Mouse (Mus musculus): ENCODE results near the gene Osgep. TPM values are rescaled to one million over a fixed set of nuclear protein-coding genes. Genes with fewer than 3 reads are reported as not detected.
"Not testable (repeated sequence)": the region's sequence is repeated elsewhere in the genome, so short reads cannot be mapped to it uniquely, and the experiment has no call there.

Gene Osgep
- polyA plus RNA-seq, 1 experiment from 2014 or later: 134 TPM

DNA sequence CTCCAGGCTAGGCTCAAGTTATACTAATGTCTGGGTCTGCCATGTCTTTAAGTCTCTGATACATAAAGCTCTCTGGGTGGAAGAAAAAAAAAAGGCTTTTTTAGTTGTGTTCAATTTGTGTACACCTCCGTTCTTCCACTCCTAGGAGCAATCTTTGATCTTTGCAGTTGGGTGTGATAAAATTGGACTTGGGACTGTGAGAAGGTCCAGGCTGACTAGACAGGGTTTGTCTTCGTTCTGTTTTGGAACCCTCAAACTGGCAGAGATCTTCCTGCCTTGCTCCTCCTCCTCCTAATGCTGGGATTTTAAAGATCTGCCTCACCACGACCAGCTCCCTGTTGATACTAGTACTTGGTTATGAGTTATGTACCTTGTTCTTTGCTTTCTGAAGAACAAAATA, 32.5 kb upstream of the Osgep start:
- H3K36me3 ChIP-seq (ENCODE audit: control insufficient read depth, insufficient read depth); H3K27me3 ChIP-seq (ENCODE audit: control insufficient read depth, insufficient read depth, low read length); H3K4me2 ChIP-seq (ENCODE audit: low read depth, low read length); H3K27ac ChIP-seq (ENCODE audit: low read length); ATAC-seq (replicated peaks; ENCODE audit: extremely low read depth, insufficient read depth, low FRiP score); H3K9me3 ChIP-seq (replicated peaks; ENCODE audit: control insufficient read depth, low read length); H3K4me3 ChIP-seq (ENCODE audit: low read length); H3K9ac ChIP-seq (ENCODE audit: low read length); H3K4me1 ChIP-seq (ENCODE audit: control insufficient read depth, insufficient read depth, low read length): not testable (repeated sequence)
- WGBS: 64% methylated on average over 3 of the region's 3 CpGs

DNA sequence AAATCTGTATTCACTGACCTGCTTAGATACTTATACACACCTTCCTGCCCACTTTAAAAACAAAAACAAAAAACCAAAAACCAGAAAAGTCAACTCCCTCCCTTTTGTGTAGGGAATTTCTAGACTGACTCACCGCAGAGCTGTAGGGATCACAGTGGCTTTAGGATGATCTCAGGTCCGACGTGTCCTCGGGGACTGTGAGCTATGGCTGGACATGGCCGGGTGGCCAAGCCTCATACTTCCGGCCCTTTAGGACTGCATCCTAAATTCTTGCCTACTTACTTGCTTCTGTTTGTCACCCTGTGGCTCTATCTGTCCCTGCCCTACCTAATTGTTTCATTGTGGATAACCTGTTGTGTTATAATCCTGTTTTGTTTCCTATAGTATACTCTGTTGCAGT, 32.0 kb upstream of the Osgep start:
- not testable (repeated sequence) for ATAC-seq (replicated peaks; ENCODE audit: extremely low read depth, insufficient read depth, low FRiP score); H3K4me1 ChIP-seq (ENCODE audit: control insufficient read depth, insufficient read depth, low read length); H3K27me3 ChIP-seq (ENCODE audit: control insufficient read depth, insufficient read depth, low read length); H3K9me3 ChIP-seq (replicated peaks; ENCODE audit: control insufficient read depth, low read length); H3K4me3 ChIP-seq (ENCODE audit: low read length); H3K27ac ChIP-seq (ENCODE audit: low read length); H3K9ac ChIP-seq (ENCODE audit: low read length); H3K4me2 ChIP-seq (ENCODE audit: low read depth, low read length); H3K36me3 ChIP-seq (ENCODE audit: control insufficient read depth, insufficient read depth)
- 77% methylated on average over 6 of the region's 6 CpGs for WGBS

DNA sequence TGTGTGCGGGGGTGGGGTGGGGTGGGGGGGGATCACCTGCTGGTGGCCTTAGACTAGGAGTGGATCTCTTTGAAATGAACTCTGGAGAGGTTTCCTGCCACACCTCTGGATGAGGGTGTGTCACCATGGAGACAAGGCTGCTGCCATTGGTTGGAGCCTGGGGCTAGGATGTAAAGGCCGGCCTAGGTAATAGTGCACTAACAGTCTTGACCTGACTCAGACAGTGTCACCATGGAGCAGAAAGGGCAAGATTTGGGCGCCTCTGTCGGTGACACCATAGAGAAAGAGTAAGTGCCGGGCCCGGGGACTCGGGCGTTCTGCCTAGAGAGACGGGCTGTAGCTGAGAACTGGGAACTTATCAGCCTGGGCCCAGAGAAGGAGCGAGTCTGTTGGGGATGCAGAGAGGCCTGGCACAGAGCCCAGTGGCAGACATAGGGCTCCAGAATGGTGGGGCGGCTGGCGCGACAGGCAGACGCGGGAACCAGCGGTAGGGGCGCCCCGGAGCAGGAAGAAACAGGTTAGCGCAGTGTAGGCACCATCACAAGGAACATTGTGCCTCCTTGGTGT, 31.3 kb upstream of the Osgep start, which contains the start of gene Pnp2:
TSS of gene Pnp2 (plus strand) at position 51 of the 567 bp plus-strand sequence.
- not testable (repeated sequence) for H3K9me3 ChIP-seq (replicated peaks; ENCODE audit: control insufficient read depth, low read length); H3K4me1 ChIP-seq (ENCODE audit: control insufficient read depth, insufficient read depth, low read length); H3K27me3 ChIP-seq (ENCODE audit: control insufficient read depth, insufficient read depth, low read length); H3K36me3 ChIP-seq (ENCODE audit: control insufficient read depth, insufficient read depth)
- H3K4me2 ChIP-seq (ENCODE audit: low read depth, low read length): peak within 1 kb of the TSS; percentile 54
- H3K9ac ChIP-seq (ENCODE audit: low read length): peak within 1 kb of the TSS; percentile 8; the same call in 1 of the 2 replicates
- peak; percentile 88 for ATAC-seq (replicated peaks; ENCODE audit: extremely low read depth, insufficient read depth, low FRiP score)
- 0 out of 2 replicates have a peak within 1 kb of the TSS, but pooled peaks have one; percentile 25 for H3K27ac ChIP-seq (ENCODE audit: low read length)
- peak within 1 kb of the TSS; percentile 38 for H3K4me3 ChIP-seq (ENCODE audit: low read length)
- 6% methylated on average over 19 of the region's 19 CpGs for WGBS

DNA sequence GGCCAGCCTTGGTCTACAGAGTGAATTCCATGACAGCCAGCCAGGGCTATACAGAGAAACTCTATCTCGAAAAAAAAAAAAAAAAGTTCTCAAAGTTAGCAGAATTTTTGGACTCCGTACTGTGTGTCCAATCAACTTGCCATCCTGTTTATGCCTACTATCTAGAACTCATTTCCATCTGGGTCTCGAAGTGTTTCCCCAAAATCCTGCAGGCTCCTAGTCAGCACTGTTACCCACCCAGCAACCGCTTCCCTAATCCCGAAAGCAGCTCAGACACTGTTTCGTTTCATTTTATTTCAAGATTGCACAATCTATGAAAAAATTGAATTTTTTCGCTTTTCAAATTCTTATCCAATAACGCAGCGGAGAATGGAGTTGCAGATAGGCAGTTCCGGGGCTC, 30.8 kb upstream of the Osgep start:
- H3K9ac ChIP-seq (ENCODE audit: low read length): no peak overlapping the region
- no peaks in the 10 kb centered on the region for H3K27me3 ChIP-seq (ENCODE audit: control insufficient read depth, insufficient read depth, low read length)
- no peaks in the 10 kb centered on the region for H3K9me3 ChIP-seq (replicated peaks; ENCODE audit: control insufficient read depth, low read length)
- H3K4me1 ChIP-seq (ENCODE audit: control insufficient read depth, insufficient read depth, low read length): no peaks in the 10 kb centered on the region
- WGBS: 82% methylated on average over 10 of the region's 10 CpGs
- H3K4me3 ChIP-seq (ENCODE audit: low read length): no peak overlapping the region
- no peak overlapping the region for H3K27ac ChIP-seq (ENCODE audit: low read length)
- H3K4me2 ChIP-seq (ENCODE audit: low read depth, low read length): no peak overlapping the region
- no peak for ATAC-seq (replicated peaks; ENCODE audit: extremely low read depth, insufficient read depth, low FRiP score)
- peaks cover 3% of the 10 kb centered on the region; the same call in 1 of the 2 replicates for H3K36me3 ChIP-seq (ENCODE audit: control insufficient read depth, insufficient read depth)

DNA sequence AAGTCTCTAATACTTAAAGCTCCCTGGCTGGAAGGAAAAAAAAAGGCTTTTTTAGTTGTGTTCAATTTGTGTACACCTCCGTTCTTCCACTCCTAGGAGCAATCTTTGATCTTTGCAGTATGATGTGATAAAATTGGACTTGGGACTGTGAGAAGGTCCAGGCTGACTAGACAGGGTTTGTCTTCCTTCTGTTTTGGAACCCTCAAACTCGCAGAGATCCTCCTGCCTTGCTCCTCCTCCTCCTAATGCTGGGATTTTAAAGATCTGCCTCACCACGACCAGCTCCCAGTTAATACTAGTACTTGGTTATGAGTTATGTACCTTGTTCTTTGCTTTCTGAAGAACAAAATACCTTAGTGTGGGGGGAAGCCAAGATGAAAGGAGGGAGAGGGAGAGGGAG, 20.8 kb upstream of the Osgep start:
- 28% methylated on average over 3 of the region's 3 CpGs for WGBS
- not testable (repeated sequence) for H3K9me3 ChIP-seq (replicated peaks; ENCODE audit: control insufficient read depth, low read length); H3K4me1 ChIP-seq (ENCODE audit: control insufficient read depth, insufficient read depth, low read length); ATAC-seq (replicated peaks; ENCODE audit: extremely low read depth, insufficient read depth, low FRiP score); H3K27ac ChIP-seq (ENCODE audit: low read length); H3K36me3 ChIP-seq (ENCODE audit: control insufficient read depth, insufficient read depth); H3K27me3 ChIP-seq (ENCODE audit: control insufficient read depth, insufficient read depth, low read length)
- Histone ChIP-seq H3K4me3 (ENCODE audit: low read length) (peak overlapping the region; percentile 52), H3K4me2 (ENCODE audit: low read depth, low read length) (peak overlapping the region; percentile 60), H3K9ac (ENCODE audit: low read length) (peak overlapping the region; percentile 76; the same call in 1 of the 2 replicates)

DNA sequence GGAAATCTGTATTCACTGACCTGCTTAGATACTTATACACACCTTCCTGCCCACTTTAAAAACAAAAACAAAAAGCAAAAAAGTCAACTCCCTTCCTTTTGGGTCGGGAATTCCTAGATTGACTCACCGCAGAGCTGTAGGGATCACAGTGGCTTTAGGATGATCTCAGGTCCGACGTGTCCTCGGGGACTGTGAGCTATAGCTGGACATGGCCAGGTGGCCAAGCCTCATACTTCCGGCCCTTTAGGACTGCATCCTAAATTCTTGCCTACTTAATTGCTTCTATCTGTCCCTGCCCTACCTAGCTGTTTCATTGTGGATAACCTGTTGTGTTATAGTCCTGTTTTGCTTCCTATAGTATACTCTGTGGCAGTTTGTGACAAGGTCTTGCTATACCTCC, 20.4 kb upstream of the Osgep start:
- not testable (repeated sequence) for ATAC-seq (replicated peaks; ENCODE audit: extremely low read depth, insufficient read depth, low FRiP score)

DNA sequence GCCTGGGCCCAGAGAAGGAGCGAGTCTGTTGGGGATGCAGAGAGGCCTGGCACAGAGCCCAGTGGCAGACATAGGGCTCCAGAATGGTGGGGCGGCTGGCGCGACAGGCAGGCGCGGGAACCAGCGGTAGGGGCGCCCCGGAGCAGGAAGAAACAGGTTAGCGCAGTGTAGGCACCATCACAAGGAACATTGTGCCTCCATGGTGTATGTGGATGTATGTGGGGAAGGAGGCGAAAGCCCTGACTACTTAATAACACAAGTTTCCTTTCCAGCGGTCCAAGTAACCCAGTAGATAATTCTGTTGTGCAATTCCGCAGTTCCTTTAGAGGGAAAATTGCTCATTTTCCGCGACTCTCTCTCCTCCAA, 20.0 kb upstream of the Osgep start:
- Histone ChIP-seq H3K4me3 (ENCODE audit: low read length) (peak overlapping the region; percentile 52), H3K27ac (ENCODE audit: low read length) (peak overlapping the region; percentile 89), H3K4me2 (ENCODE audit: low read depth, low read length) (peak overlapping the region; percentile 60), H3K9ac (ENCODE audit: low read length) (peak overlapping the region; percentile 76)
- peak; percentile 92 for ATAC-seq (replicated peaks; ENCODE audit: extremely low read depth, insufficient read depth, low FRiP score)
- 1% methylated on average over 15 of the region's 15 CpGs for WGBS
- not testable (repeated sequence) for H3K27me3 ChIP-seq (ENCODE audit: control insufficient read depth, insufficient read depth, low read length); H3K9me3 ChIP-seq (replicated peaks; ENCODE audit: control insufficient read depth, low read length); H3K4me1 ChIP-seq (ENCODE audit: control insufficient read depth, insufficient read depth, low read length); H3K36me3 ChIP-seq (ENCODE audit: control insufficient read depth, insufficient read depth)

More for the DNA sequence above, 20.4 kb upstream of the Osgep start:
- peak overlapping the region; percentile 89 for H3K27ac ChIP-seq (ENCODE audit: low read length)
- peak overlapping the region; percentile 60 for H3K4me2 ChIP-seq (ENCODE audit: low read depth, low read length)
- not testable (repeated sequence) for H3K36me3 ChIP-seq (ENCODE audit: control insufficient read depth, insufficient read depth); H3K4me1 ChIP-seq (ENCODE audit: control insufficient read depth, insufficient read depth, low read length); H3K27me3 ChIP-seq (ENCODE audit: control insufficient read depth, insufficient read depth, low read length); H3K9me3 ChIP-seq (replicated peaks; ENCODE audit: control insufficient read depth, low read length)
- WGBS: 11% methylated on average over 6 of the region's 6 CpGs
- peak overlapping the region; percentile 52 for H3K4me3 ChIP-seq (ENCODE audit: low read length)
- peak overlapping the region; percentile 76 for H3K9ac ChIP-seq (ENCODE audit: low read length)

DNA sequence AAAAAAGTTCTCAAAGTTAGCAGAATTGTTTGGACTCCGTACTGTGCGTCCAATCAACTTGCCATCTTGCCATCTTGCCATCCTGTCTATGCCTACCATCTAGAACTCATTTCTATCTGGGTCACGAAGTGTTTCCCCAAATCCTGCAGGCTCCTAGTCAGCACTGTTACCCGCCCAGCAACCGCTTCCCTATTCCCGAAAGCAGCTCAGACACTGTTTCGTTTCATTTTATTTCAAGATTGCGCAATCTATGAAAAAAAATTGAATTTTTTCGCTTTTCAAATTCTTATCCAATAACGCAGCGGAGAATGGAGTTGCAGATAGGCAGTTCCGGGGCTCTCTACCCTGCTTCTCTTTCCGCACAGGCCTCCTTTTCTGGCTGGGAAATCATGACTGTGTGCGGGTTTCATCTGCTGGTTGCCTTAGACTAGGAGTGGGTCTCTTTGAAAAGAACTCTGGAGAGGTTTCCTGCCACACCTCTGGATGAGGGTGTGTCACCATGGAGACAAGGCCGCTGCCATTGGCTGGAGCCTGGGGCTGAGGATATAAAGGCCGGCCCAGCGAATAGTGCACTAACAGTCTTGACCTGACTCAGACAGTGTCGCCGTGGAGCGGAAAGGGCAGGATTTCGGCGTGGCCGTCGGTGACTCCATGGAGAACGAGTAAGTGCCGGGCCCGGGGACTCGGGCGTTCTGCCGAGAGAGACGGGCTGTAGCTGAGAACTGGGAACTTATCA, 19.4 kb upstream of the Osgep start, which contains the start of gene Gm49342:
TSS of gene Gm49342 (plus strand) at position 586 of the 736 bp plus-strand sequence.
- Histone ChIP-seq H3K4me3 (ENCODE audit: low read length) (peak within 1 kb of the TSS; percentile 52), H3K9me3 (replicated peaks; ENCODE audit: control insufficient read depth, low read length) (no peaks in the 10 kb centered on the region), H3K36me3 (ENCODE audit: control insufficient read depth, insufficient read depth) (no peaks in the 10 kb centered on the region), H3K4me2 (ENCODE audit: low read depth, low read length) (peak within 1 kb of the TSS; percentile 60), H3K4me1 (ENCODE audit: control insufficient read depth, insufficient read depth, low read length) (peaks cover 8% of the 10 kb centered on the region), H3K9ac (ENCODE audit: low read length) (peak within 1 kb of the TSS; percentile 76), H3K27ac (ENCODE audit: low read length) (peak within 1 kb of the TSS; percentile 89), H3K27me3 (ENCODE audit: control insufficient read depth, insufficient read depth, low read length) (no peaks in the 10 kb centered on the region)
- peak; percentile 99 for ATAC-seq (replicated peaks; ENCODE audit: extremely low read depth, insufficient read depth, low FRiP score)
- WGBS: 13% methylated on average over 31 of the region's 31 CpGs

DNA sequence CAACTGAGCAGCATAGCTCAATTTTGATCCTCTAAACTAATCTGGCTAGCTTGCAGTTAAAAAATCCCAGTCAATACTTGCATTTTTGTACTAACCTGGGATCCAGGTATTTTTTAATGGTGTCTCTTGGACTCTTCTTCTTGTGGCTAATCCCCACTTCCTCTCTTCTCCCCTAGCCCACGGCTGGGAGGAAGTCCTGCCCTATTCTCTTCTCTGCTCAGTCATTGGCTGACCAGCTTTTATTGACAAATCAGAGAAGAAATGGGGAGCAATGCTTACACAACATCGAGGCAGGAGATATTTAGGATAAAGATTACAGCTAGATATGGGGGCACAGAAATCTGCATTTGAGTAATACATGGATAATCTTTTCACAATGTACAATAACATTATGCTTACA, 14.2 kb upstream of the Osgep start:
- ATAC-seq (replicated peaks; ENCODE audit: extremely low read depth, insufficient read depth, low FRiP score): no peak
- Histone ChIP-seq H3K9ac (ENCODE audit: low read length) (no peak overlapping the region), H3K9me3 (replicated peaks; ENCODE audit: control insufficient read depth, low read length) (no peaks in the 10 kb centered on the region), H3K27me3 (ENCODE audit: control insufficient read depth, insufficient read depth, low read length) (no peaks in the 10 kb centered on the region), H3K4me3 (ENCODE audit: low read length) (no peak overlapping the region), H3K4me1 (ENCODE audit: control insufficient read depth, insufficient read depth, low read length) (peaks cover 3% of the 10 kb centered on the region), H3K36me3 (ENCODE audit: control insufficient read depth, insufficient read depth) (no peaks in the 10 kb centered on the region), H3K27ac (ENCODE audit: low read length) (no peak overlapping the region), H3K4me2 (ENCODE audit: low read depth, low read length) (no peak overlapping the region)
- 30% methylated on average over 2 of the region's 2 CpGs for WGBS
